Mouse (Mus musculus): ENCODE measurements around the gene Tbc1d20.

GRCm38 (mm10) chr2:152360271-152360775 lies 66.7 kb downstream of the Tbc1d20 start:
- no peak for TF ChIP-seq CTCF (IDR thresholded peaks at IDR 0.05; ENCODE audit: low read depth, low read length)
- no peak for TF ChIP-seq GATA1 (IDR thresholded peaks at IDR 0.05; ENCODE audit: borderline replicate concordance, low read length)

Measured in G1E (cell line).